Mouse (Mus musculus): Measurements from ENCODE around the gene Nppa.
"Not testable (repeated sequence)": the region's sequence is repeated elsewhere in the genome, so short reads cannot be mapped to it uniquely, and the experiment has no call there.

The Nppa gene

GRCm38 (mm10) chr4:148012216-148012615 lies 11.7 kb downstream of the Nppa start:
- DNase-seq, result no peak

- no peak for DNase-seq
Observed at GRCm38 (mm10) chr4:148015418-148015817, 14.9 kb downstream of the Nppa start.

DNA sequence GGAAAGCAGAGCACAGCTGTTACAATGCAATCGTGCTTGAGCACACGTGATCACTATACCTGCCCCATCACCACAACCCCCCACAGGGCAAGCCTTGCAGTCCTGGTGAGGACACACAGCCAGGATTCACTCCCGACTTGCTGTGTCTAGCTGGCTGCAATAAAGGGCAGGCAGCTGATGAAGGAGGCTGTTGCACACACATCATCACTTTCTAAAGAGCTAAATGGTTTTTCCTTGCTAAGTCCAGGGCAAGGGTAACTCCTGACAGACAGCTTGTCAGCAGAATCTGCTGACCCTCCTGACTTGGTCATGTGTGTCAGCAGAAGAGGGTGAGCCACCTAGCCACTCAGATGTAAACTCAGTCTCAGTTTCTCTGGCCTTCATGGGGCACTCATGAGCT lies 16.5 kb downstream of the Nppa start:
- DNase-seq, result no peak

DNA sequence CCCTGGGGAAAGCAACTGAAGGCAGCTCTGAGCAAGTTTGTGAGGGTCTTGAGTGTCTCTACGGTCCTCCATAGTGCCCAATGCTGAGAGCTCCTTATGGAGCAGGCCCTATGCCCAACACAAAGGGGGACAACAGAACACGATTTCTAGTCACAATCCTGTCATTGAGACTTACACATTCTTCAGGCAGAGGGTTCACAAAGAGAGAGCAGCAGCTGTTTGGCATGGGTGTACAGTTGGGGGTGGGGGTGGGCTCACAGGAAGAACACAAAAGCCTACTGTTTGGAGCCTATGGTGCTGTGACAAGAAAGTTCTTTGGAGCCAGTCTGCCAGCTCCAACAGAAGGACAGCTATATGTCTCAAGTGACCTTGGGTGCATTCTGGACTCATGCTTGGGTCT lies 17.9 kb downstream of the Nppa start:
- DNase-seq, result no peak

DNA sequence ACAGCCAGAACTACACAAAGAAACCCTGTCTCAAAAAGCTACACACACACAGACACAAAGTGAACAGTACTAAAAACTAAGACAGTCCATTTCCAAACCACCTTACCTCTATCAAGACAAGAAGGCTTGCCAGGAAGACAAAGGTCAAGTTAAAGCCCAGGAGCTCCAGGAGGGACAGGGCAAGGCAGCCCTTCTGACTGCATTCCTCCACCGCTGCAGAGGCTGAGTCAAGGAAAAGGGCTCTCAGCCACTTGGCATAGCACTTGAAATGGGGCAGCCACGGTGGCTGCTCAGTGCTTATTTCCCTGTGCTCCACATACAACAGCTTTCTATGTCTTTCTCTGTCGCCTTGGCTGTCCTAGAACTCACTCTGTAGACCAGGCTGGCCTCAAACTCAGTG lies 23.5 kb downstream of the Nppa start:
- no peak for DNase-seq

GRCm38 (mm10) chr4:148029297-148029696 lies 28.8 kb downstream of the Nppa start:
- DNase-seq, result no peak

- no peak for DNase-seq
Observed at GRCm38 (mm10) chr4:148030506-148030905, 30.0 kb downstream of the Nppa start.

GRCm38 (mm10) chr4:148033858-148034410 lies 33.4 kb downstream of the Nppa start:
- no peak for DNase-seq

- no peak for DNase-seq
Observed at GRCm38 (mm10) chr4:148035440-148035839, 34.9 kb downstream of the Nppa start.

- no peak for DNase-seq
Observed at GRCm38 (mm10) chr4:148038079-148038599, 37.6 kb downstream of the Nppa start.

- DNase-seq, result peak; percentile 99
Observed at GRCm38 (mm10) chr4:148038600-148039253, 38.2 kb downstream of the Nppa start, which contains the start of the genes Clcn6 and Mthfr. TSS of gene Clcn6 (minus strand) at chr4:148038821. TSS of gene Mthfr (plus strand) at chr4:148039077.

- DNase-seq, result no peak
Observed at GRCm38 (mm10) chr4:148039254-148040028, 38.9 kb downstream of the Nppa start.

GRCm38 (mm10) chr4:148040029-148040830 lies 39.7 kb downstream of the Nppa start:
- no peak for DNase-seq

DNA sequence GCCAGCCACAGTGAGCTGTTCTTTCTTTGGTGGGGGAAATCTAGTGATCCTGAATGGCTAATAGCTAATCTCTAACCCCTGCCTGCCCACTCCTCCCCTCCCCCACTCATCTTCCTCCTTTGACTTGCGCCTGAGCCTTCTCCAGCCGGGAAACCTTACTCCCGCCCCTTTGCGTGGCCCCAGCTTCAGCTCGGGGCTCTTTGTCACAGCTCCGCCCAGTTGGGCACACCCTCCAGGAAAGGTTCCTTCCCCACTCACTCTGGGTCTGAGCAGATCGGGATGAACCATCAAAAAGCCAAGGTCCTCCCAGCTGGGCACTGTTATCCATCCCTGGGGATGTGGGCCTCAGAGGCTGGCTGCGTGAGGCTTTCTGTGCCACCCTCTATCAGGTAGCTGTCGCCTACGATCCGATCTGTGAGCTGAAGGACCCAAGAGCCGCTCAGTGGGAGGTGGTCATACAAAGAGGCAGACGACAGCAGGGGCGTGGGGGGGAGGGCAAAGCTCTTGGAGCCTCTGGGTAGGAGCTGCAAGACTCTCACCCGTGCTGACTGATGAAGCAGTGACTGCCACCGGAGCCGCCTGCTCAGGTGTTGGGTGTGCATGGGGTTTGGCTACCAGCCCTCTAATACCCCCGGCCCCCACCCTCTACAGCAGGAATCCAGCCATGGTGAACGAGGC lies 40.5 kb downstream of the Nppa start:
- no peak for DNase-seq

DNA sequence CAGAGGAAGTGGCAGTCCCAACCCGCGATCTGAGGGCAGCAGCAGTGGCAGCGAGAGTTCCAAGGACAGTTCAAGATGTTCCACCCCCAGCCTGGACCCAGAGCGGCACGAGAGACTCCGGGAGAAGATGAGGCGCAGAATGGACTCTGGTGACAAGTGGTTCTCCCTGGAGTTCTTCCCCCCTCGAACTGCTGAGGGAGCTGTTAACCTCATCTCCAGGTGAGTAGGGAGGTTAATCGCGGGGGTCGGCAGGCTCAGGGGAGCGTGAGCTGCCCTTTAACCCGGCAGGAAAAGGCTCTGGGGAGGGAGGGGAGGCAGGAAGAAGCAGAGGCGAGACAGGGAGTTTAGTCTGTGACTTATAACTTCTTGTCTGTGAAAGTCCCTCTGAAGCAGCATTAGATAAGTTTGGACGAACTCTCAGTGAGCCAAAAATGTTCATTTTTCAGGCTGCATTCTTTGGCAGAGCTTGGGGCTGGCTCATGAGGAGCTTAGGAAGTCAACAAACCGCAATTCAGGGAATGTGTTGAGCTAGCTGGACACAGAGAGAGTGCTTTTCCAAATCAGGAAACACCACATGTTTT lies 41.2 kb downstream of the Nppa start:
- no peak for DNase-seq

- DNase-seq, result not testable (repeated sequence)
Observed at GRCm38 (mm10) chr4:148043327-148043726, 42.8 kb downstream of the Nppa start.

DNA sequence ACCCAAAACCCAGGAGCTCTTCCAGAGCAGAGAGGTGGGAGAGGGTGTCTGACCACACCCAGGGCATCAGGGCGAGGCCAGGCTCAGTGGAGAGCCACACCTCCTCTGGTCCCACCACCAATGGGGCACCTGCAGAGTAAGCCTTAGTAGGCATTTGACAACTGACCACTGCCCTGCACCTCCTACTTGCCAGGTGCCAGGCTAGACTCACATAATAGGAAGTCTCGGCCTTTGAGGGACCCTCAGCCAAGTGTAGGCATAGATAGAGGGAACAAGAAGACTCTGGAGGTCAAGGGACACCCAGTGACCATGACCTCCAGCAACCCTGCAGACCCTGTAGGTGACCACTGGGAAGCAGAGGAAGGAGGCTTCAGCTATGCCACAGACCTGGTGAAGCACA lies 43.6 kb downstream of the Nppa start:
- DNase-seq, result no peak

- no peak for DNase-seq
Observed at GRCm38 (mm10) chr4:148046450-148047031, 46.0 kb downstream of the Nppa start.

DNA sequence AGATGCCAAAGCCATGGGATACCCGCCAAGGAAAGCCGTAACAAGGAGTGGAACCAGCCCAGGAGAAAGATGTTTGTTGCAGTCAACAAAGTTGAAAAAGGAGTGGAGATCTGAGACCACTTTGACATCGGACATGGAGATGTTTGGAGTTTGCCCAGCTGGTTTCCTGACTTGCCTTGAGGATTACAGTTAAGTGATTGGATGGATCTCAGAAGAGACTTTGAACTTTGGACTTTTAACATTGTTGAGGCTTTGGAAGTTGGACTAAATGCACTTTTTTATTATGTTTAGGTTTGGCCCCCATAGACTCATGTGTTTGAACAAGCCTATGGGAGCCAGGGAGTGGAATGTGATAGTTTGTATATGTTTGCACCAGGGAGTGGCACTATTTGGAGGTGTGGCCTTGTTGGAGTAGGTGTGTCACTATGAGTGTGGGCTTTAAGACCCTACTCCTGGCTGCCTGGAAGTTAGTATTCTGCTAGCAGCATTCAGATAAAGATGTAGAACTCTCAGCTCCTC lies 49.9 kb downstream of the Nppa start:
- DNase-seq, result not testable (repeated sequence)

DNA sequence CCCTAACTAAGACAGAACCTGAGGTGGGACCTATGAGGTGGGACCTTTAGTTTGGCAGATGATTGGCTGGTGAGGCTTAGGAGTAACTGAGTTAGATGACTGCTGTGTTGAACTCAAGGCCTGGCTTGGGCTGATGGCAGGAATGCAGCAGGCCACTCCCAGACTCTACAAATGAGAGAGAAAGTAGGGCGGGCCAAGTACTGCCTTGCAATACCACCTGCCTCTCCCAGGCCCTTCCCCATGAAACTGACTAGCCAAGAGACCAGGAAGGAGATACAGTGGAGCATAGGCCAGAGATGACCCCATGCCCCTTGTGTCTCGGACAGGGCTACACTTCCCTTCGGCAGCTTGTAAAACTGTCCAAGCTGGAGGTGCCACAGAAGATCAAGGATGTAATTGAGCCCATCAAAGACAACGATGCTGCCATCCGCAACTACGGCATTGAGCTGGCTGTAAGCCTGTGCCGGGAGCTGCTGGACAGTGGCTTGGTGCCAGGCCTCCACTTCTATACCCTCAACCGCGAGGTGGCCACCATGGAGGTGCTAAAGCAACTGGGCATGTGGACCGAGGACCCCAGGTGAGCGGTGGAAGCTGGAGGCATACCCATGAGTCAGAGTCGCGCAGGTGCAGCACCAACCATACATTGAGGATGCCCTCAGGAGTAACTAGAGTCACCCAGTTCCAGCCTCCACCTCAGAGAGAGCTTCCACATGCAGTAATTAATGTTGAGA lies 50.7 kb downstream of the Nppa start:
- no peak for DNase-seq

Measured in right cerebral cortex, postnatal 4 days (tissue).